Mouse (Mus musculus): Measurements from ENCODE around the gene Luc7l2.

- TF ChIP-seq CTCF (IDR thresholded peaks at IDR 0.05; ENCODE audit: low read depth, low read length), result no peak
- TF ChIP-seq GATA1 (IDR thresholded peaks at IDR 0.05; ENCODE audit: borderline replicate concordance, low read length), result no peak
- no peak for TF ChIP-seq POLR2AphosphoS5 (IDR thresholded peaks at IDR 0.05; ENCODE audit: insufficient replicate concordance, low read depth, low read length)
- TF ChIP-seq TAL1 (conservative IDR thresholded peaks at IDR 0.05; ENCODE audit: low read depth, low read length), result no peak
Observed at GRCm38 (mm10) chr6:38627486-38627885, 76.4 kb downstream of the Luc7l2 start.

All from G1E (cell line).